Mouse (Mus musculus) frontal cortex, postnatal 36 days (tissue): ENCODE measurements around the gene Maneal.

Experiments
- DNase-seq, 2 experiments: peaks; one replicate each; pipeline ENCODE4 v3.0.0; 2022; ENCODE audit warnings: low spot score in 2 of 2

Maneal gene

DNA sequence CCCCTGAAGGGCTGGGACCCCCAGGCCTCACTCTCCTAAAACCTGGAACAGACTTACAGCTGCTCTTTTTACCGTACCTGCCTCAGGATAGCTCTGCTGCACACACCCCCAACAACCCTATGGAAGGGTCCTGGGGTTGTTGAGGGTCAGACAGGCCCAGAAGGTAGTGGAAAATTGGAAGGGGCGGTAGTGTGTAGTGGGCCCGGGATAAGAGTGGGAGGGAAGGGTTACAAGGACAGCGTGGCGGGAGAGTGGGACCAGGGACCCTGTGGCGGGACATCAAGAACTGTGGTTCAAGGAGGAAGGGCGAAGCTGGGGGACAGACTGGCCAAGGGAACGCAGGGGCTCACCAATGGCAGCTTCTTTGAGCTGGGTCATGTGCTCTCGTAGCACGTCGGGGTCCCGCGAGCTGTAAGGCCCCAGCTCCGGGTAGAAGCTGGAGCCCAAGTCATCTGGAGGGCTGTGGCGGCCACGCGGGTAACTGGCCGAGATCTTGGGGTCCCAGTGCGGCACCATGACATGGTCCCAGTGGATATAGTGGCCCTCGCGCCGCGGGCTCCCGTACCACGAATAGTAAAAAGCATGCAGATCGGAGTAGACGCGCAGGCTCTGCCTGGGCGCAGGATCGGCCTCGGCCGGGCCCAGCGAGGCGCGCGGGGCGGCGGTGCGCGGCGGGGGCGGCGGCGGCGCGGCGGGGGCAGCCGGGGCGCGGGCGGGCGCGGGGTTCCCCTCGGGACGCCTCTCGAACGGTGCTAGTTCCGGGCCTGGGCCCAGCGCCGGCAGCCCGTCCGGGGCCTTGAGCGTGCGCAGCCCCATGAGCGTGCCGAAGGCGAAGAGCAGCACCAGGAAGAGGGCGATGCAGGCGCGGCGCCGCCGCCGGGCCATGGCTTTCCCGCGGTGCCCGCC, at the start of gene Maneal:
Gene Maneal, minus strand, starts transcription at position 889 of the 906 bp plus-strand sequence.
- DNase-seq = no peak

DNA sequence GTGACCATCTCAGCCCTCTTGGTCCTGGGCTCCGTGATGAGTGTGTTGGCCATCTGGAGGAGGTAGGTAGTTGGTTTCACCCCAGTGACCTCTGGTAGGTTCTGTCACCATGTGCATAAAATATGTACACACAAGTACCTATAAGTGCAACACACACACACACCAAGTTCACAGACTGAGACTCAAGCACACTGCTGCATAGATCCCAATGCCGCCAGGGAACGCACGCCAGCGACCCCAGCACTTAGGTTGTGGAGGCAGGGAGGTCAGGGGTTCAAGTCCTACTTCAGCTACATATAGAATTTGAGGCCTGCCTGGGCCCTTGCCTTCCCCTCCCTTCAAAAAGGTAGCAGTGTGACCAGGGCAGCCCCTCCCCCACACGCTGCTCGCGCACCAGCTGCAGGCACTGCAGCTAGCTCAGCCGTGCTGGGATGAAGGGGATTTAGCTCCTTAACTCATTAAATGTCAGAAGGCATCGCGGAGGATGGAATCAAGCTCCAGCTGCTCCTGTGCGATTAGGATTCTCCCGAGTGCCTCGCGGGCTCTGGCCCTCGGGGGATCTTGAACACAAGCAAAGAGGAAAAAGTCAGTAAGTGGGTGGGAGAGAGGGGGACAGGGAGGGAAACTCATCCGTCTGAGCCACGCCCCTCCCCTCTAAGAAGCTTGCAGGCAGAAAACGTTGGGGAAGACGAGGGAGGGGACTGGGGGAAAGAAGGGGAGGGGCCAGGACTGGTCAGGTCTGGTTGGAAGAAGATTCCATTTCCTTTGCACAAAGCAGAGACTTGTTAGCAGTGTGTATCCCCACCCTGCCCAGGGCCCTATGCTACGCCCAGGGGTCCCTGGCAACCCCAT, 44.2 kb upstream of the Maneal start:
- no peak for DNase-seq

DNA sequence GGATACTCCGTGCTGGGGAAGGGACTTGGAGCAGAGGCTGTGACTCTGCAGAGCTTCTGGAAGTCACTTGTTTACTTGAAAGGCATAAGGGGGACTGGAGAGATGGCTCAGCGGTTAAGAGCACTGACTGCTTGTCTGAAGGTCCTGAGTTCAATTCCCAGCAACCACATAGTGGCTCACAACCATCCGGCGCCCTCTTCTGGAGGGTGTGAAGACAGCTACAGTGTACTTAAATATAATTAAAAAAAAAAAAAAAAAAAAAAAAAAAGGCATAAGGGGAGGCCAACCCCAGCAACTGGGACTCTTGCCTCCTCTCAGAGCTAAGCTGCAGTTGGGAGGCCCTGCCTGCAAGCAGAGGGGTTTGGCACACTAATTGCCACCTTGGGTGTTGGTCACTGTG, 43.4 kb upstream of the Maneal start:
- no peak for DNase-seq

DNA sequence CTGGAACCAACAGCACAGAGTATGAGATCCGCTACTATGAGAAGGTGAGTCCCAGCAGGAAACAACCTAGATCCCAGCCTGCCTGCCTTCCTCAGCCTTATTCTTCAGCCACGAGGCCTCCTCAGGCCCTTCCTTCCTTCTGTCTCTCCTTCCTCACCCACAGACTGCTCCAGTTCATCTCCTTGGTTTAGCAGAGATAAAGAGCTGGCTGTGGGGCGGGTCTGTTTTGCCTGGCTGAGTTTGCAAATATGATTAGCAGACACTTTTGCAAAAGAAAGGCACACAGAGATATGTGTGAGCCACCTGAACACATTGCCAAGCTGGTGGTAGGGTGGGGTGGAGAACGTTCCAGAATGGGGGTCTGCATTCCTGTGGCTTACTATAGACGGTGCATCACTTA, 37.9 kb upstream of the Maneal start:
- DNase-seq = no peak

DNA sequence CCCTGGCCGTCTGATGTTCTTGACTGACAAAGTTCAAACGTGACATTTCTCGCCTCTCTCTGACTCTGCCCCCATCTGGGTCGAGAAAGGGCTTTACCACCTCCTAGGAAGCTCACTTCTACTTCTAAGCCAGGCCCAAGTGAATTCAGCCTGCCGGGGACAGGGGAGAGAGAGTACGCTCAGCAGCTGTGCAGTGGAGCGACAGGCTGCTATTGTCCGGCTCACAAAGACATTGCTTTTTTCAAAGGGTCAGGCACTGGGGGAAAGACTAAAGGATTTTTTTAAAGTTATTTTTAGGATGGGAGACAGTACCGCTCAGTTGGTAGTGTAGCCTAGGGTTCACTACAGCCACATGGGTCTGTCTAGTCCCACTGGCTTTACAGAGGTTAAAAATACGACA, 36.5 kb upstream of the Maneal start:
- DNase-seq = no peak

DNA sequence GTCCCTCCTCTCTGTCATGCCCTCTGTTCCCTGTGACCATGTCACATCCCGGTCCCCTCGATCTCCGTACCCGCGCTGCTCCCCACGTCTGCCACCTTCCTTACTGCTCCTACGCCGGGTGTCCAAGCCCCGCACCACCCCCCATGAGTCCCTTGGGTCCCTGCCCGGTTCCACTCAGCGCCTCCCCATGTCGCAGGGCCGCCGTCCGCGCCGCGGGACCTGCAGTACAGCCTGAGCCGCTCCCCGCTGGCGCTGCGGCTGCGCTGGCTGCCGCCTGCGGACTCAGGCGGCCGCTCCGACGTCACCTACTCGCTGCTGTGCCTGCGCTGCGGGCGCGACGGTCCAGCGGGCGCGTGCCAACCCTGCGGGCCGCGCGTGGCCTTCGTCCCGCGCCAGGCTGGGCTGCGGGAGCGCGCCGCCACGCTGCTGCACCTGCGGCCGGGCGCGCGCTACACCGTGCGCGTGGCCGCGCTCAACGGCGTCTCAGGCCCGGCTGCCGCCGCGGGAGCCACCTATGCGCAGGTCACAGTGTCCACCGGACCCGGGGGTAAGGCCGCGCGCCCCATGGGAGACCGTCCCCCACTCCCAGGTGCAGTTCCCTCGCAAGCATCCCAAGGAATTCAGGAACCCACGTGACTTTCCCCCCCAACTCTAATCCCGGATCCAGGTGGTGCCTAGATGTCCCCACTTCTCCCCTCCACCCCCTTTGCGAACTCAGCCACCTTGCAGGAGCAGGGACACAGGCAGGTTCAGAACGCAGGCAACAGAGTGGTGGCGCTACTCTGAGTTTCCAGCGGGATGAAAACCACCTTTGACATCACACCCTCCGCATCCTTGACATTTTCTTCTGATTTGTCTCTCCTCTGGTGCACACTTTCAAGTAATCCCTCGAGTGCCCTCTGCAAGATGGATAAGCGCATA, 32.8 kb upstream of the Maneal start:
- DNase-seq = peak; percentile 64 to 74

DNA sequence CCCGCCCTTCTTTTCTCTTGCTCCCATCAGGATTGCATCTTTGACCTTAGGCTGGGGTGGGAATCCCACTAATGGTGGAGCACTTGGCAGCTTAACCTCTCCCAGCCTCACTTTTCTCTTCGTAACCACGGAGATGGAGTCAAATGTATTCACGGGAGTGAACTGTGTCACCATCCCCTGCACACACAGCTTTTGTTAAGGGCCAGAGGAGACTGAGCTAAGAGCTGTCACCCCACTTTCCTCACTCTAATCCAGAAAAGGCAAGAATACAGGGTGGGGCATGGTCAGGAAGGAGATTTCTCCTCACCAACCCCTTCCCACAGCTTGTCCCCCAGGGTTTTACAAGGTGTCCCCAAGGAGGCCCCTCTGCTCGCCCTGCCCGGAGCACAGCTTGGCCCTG, 31.8 kb upstream of the Maneal start:
- no peak for DNase-seq

DNA sequence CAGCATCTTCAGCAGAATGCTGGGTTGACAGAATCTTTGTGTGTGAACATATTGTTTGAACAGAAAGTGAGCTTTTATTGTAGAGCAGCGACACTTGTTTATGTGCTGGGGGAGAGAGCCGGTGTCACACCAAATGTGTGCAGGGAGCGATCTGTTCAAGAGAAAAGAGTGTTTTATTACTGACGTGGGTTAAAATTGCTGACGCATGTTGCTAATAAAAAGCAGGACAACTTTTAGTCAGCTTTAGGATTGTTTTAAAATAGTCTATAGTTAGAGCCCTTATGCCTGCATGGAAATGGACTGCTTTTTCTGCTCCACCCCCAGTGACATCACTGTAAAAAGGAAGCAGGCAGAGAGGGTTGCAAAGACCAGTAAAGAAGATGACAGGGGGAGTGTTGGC, 28.9 kb upstream of the Maneal start:
- peak in 1 of 2 experiments; percentile 31 for DNase-seq

DNA sequence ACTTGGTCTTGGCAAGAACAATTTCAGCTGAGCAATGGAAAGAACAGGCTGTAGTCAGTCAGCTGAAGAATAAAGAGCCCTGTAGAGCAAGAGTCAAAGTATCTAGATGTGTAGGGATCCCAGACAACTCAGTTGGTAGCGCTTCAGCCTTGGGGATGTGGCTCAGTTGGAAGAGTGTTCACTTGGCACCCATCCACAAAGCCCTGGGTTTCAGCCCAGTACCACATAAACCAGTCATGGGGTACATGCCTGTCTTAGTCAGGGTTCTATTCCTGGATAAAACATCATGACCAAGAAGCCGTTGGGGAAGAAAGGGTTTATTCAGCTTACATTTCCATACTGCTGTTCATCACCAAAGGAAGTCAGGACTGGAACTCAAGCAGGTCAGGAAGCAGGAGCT, 28.0 kb upstream of the Maneal start:
- DNase-seq = peak in 1 of 2 experiments; percentile 22

DNA sequence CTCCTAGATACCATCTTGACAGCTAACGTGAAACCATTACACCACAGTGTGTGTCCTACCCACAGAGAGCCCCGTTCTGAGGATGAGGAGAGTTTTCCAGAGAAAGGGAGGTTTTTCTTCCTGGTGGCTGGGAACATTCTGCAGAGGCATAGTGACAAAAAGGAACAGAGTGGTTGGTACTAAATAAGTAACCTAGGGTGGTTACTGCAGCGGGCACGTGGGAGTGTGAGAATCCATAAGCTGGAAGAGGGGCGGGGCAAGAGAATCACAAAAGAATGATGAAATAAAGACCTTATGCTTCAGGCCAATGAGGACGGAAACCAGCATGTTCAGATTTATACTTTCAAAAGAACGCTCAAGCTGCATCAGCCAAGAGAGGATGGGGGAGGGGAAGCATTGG, 26.7 kb upstream of the Maneal start:
- DNase-seq = peak in 1 of 2 experiments; percentile 62

DNA sequence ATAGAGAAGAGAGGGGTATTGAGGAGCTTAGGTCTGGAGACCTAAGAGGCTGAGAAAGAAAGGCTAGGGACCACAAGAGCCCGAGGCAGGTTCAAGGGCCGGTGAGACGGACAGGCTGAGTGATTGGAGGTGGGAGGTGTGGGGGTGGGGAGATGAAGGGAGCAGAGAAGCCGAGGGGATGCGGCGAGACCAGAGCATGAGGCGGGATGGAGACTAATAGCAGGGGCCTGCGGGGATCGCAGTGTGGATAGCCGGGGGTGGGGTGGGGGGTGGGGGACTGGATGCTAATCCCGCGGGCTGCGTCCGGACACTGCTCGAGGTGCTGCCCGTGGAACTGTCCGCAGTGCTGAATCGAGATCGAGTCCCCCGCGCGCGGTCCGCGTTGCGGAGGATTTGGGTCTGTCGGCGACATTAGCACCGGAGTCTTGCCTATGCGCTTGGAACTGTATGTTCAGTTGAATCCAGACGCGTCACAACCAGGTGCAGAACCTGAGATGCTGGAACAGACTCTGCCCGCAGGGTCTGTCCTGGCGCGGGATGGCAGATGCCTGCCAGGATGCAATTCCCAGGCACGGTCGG, 20.3 kb upstream of the Maneal start:
- no peak for DNase-seq

DNA sequence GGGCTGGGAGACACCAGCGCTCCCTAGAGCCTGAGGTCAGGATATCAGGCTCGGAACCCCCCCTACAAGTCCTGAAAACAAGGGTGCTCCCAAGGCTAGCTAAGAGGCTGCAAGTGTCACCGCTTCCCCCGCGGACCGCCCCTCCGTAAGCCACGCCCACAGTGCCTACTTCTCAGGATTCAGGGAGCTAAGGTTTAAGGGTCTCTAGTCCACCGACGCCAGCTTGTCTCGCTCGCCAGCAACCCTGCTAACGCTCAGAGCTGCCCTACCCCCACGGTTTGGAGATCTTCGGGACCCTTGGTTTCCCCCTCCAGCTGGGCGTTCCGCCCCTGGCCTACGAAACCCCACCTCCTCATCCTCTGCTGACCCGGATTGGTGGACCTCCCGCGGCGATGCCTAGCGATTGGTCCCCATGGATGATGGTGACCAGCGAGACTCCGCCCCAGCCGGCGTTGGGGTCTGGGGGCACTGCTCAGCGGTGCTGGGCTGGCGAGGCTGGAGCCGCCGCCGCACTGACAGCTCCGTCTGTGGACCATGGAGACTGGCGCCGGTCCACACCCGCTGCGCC, 19.5 kb upstream of the Maneal start:
- DNase-seq = peak; percentile 87 to 88

DNA sequence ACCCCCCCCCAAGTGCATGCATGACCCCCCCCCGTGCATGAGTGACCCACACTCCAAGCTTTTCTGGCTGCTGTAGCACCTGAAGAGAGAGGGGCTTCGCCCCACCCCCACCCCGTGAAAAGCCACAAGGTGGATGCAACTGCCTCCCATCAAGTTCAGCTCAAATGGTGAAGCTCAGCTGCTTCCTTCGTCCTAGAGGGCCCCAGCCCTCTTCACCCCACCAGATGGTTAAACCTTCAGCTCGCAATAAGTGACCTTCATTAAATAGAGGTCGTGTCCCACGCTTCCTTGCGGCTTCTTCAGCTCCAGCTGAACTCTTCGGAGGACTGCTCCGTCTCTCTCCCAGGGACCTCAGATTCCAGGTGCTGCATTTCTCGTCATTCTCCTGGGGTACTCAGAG, 18.6 kb upstream of the Maneal start, which contains the start of gene Epha10:
Gene Epha10, plus strand, starts transcription at position 301 of the 400 bp plus-strand sequence.
- no peak for DNase-seq

DNA sequence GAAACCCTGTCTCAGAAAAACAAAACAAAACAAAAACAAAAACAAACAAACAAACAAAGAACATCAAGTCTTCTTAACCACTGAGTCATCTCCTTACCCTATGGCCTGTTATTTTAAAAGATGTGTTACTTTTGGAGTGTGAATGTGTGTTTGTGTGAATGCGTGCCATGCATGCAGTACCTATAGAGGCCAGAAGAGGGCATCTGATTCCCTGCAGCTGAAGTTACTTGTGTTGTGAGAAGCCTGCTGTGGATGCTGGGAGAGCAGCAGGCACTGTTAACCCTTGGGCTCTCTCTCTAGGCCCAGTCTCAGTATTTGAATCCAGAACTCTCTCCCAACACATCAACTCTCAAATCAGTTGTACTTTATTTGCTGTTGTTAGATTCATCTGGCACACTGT, 10.7 kb upstream of the Maneal start:
- no peak for DNase-seq

DNA sequence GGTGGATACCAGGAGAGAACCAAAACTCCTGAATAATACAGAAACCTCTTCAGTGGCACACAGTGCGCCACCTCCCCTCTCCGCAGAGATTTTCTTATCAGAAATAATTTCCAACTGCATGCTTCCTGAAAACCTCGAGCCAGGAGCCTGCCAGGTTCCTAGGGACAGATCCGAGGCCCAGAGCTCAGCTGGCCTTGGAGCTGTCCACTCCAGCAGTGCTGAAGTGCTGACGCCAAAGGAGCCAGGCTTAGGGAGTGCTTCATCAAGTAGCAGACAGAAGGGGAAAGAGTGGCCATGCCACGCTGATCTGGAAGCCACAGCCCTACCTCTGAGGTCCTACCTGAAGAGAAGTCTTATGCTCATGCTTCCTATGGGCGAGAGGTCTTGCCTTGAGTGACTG, 1.5 kb downstream of the Maneal start:
- DNase-seq = no peak

DNA sequence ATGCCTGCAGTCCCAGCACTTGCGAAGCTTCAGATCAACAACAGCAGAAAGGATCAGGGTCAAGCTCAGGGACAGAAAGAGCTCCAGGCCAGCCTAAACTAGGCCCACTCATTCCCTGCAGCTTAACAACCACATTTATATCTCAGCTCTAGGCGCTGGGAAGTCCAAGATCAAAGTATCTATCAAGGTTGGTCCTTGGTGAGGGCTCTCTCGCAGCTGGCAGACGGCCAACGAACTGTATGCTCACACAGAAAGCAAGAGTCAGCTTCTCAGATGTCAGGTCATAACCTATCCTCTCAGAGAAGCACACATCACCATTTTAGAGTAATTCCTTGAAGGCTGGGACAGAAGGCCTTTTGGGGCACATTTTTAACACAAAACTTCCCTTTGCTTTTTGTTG, 3.6 kb downstream of the Maneal start:
- DNase-seq = no peak

DNA sequence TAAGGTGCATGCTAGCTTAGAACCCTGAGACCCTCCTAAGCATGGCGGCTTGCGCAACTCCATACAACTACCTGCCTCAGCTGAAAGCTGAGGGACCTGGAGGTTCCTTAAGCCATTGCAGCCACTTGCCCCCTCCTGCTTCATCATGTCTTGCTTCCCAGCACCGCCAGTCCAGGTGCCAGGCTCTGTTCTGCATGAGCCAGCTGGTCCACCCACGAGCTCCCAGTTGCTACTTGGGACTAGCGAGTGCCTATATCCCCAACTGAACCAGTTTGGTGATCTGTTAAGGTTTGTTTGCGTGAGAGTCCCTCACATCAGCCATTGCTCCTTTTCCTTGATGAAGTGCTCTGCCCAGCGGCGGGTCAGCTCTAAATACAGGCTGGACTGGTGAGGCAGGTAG, 5.7 kb downstream of the Maneal start:
- peak in 1 of 2 experiments; percentile 61 for DNase-seq

DNA sequence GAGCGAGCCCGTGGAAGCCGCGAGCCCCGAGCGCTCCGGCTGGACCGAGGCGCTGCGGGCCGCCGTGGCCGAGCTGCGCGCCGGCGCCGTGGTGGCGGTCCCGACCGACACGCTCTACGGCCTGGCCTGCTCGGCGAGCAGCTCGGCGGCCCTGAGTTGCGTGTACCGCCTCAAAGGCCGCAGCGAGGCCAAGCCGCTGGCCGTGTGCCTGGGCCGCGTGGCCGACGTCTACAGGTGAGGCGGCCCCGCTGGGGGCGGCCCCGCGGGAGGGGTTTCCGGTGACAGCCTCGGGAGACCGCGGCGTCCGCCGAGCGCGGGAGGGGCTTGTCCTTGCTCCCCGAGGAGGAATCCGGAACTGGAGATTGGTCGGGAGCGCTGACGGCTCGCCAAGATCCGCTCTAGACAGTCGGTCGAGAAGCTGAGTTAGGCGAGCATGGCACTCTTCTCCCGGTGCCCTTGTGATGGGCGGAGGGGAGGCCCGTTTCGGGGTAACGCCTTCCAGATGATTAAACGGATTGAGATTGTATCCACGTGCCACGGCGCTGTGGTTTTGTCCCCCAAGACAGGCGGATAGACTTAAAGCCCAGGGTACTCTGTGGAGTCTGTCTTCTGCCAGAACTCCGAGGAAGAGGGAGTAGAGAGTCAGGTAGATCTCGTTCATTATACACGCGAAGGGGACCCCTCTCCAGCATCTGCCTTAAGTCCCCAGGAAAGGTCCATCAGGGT, 10.9 kb downstream of the Maneal start, which contains the start of gene 1110065P20Rik:
Gene 1110065P20Rik, minus strand, starts transcription at position 264 of the 726 bp plus-strand sequence.
- DNase-seq = peak; percentile 68 to 70

DNA sequence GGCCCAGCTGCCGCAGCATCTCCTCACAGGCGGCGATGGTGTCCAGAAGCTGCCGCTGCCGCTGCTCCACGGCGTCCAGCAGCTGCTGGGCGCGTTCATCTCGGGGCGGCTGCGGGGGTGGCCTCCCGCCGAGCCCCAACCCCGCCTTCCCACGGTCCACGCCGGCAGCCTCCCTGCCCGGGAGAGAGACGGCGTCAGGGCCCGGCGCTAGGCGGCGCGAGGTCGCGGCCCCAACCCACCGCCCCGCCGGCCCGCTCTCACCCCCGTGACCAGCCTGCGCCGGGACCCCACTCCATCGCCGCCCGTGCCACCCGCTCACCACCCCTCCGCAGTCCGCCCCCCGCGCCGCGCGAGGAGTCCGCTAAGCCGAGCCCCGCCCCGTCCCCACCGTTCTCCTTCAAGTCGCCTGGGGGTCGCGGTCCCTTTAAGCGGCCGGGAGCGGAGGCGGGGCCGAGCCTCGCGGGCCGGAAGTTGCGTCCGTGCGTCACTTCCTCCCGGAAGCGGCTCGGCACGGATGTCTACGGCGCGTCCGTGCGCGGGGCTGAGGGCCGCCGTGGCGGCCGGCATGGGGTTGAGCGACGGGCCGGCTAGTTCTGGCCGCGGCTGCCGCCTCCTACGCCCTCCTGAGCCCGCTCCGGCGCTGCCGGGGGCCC, 11.6 kb downstream of the Maneal start, which contains the start of gene Yrdc:
Gene Yrdc, plus strand, starts transcription at position 419 of the 653 bp plus-strand sequence.
- peak; percentile 89 to 94 for DNase-seq
